Mouse (Mus musculus): ENCODE data around the gene Ptpn6. TPM values are rescaled to one million over a fixed set of nuclear protein-coding genes. Genes with fewer than 3 reads are reported as not detected.

Ptpn6 gene
- polyA plus RNA-seq, 1 experiment from 2014 or later: 31.3 TPM

GRCm38 (mm10) chr6:124770013-124770412 lies 31.5 kb upstream of the Ptpn6 start:
- 29% methylated on average over 7 of the region's 7 CpGs for WGBS
- H3K9ac ChIP-seq (ENCODE audit: low read length): peak overlapping the region; percentile 75
- H3K4me2 ChIP-seq (ENCODE audit: low read depth, low read length): peak overlapping the region; percentile 99
- no peak overlapping the region for H3K27ac ChIP-seq (ENCODE audit: low read length)
- peak overlapping the region; percentile 66 for H3K4me3 ChIP-seq (ENCODE audit: low read length)
- peaks cover 8% of the 10 kb centered on the region for H3K4me1 ChIP-seq (ENCODE audit: control insufficient read depth, insufficient read depth, low read length)
- no peaks in the 10 kb centered on the region for H3K36me3 ChIP-seq (ENCODE audit: control insufficient read depth, insufficient read depth)
- no peaks in the 10 kb centered on the region; the same call in 1 of the 2 replicates for H3K27me3 ChIP-seq (ENCODE audit: control insufficient read depth, insufficient read depth, low read length)
- no peak for ATAC-seq (replicated peaks; ENCODE audit: extremely low read depth, insufficient read depth, low FRiP score)
- no peaks in the 10 kb centered on the region for H3K9me3 ChIP-seq (replicated peaks; ENCODE audit: control insufficient read depth, low read length)

- Histone ChIP-seq H3K4me3 (ENCODE audit: low read length) (peak within 1 kb of the TSS; percentile 66), H3K4me1 (ENCODE audit: control insufficient read depth, insufficient read depth, low read length) (peaks cover 8% of the 10 kb centered on the region), H3K36me3 (ENCODE audit: control insufficient read depth, insufficient read depth) (no peaks in the 10 kb centered on the region), H3K27me3 (ENCODE audit: control insufficient read depth, insufficient read depth, low read length) (no peaks in the 10 kb centered on the region; the same call in 1 of the 2 replicates), H3K4me2 (ENCODE audit: low read depth, low read length) (peak within 1 kb of the TSS; percentile 99), H3K9me3 (replicated peaks; ENCODE audit: control insufficient read depth, low read length) (no peaks in the 10 kb centered on the region), H3K27ac (ENCODE audit: low read length) (no peak within 1 kb of the TSS; the same call in 1 of the 2 replicates), H3K9ac (ENCODE audit: low read length) (peak within 1 kb of the TSS; percentile 75)
- WGBS: 2% methylated on average over 50 of the region's 54 CpGs
- peak; percentile 81 for ATAC-seq (replicated peaks; ENCODE audit: extremely low read depth, insufficient read depth, low FRiP score)
These were observed 30.7 kb upstream of the Ptpn6 start, which contains the start of gene Eno2 for GRCm38 (mm10) chr6:124769101-124769765. Eno2 (minus strand) TSS chr6:124769673.

- WGBS: 7% methylated on average over 9 of the region's 9 CpGs
- Histone ChIP-seq H3K36me3 (ENCODE audit: control insufficient read depth, insufficient read depth) (no peaks in the 10 kb centered on the region), H3K27me3 (ENCODE audit: control insufficient read depth, insufficient read depth, low read length) (no peaks in the 10 kb centered on the region; the same call in 1 of the 2 replicates), H3K9ac (ENCODE audit: low read length) (peak overlapping the region; percentile 75; the same call in 1 of the 2 replicates), H3K4me2 (ENCODE audit: low read depth, low read length) (peak overlapping the region; percentile 99), H3K4me3 (ENCODE audit: low read length) (peak overlapping the region; percentile 66), H3K27ac (ENCODE audit: low read length) (no peak overlapping the region), H3K4me1 (ENCODE audit: control insufficient read depth, insufficient read depth, low read length) (peaks cover 8% of the 10 kb centered on the region), H3K9me3 (replicated peaks; ENCODE audit: control insufficient read depth, low read length) (no peaks in the 10 kb centered on the region)
- no peak for ATAC-seq (replicated peaks; ENCODE audit: extremely low read depth, insufficient read depth, low FRiP score)
These were observed 30.2 kb upstream of the Ptpn6 start for GRCm38 (mm10) chr6:124768704-124769044.

- no peaks in the 10 kb centered on the region for H3K36me3 ChIP-seq (ENCODE audit: control insufficient read depth, insufficient read depth)
- H3K4me1 ChIP-seq (ENCODE audit: control insufficient read depth, insufficient read depth, low read length): peaks cover 8% of the 10 kb centered on the region
- 34% methylated on average over 19 of the region's 19 CpGs for WGBS
- H3K4me3 ChIP-seq (ENCODE audit: low read length): no peak overlapping the region; the same call in 1 of the 2 replicates
- H3K4me2 ChIP-seq (ENCODE audit: low read depth, low read length): peak overlapping the region; percentile 99
- no peaks in the 10 kb centered on the region; the same call in 1 of the 2 replicates for H3K27me3 ChIP-seq (ENCODE audit: control insufficient read depth, insufficient read depth, low read length)
- H3K9me3 ChIP-seq (replicated peaks; ENCODE audit: control insufficient read depth, low read length): no peaks in the 10 kb centered on the region
- H3K27ac ChIP-seq (ENCODE audit: low read length): no peak overlapping the region
- 0 out of 2 replicates have a peak, but pooled peaks have one; percentile 34 for ATAC-seq (replicated peaks; ENCODE audit: extremely low read depth, insufficient read depth, low FRiP score)
- no peak overlapping the region for H3K9ac ChIP-seq (ENCODE audit: low read length)
These were observed 29.6 kb upstream of the Ptpn6 start for GRCm38 (mm10) chr6:124767920-124768703.

- no peak for ATAC-seq (replicated peaks; ENCODE audit: extremely low read depth, insufficient read depth, low FRiP score)
- Histone ChIP-seq H3K9me3 (replicated peaks; ENCODE audit: control insufficient read depth, low read length) (no peaks in the 10 kb centered on the region), H3K9ac (ENCODE audit: low read length) (no peak overlapping the region), H3K36me3 (ENCODE audit: control insufficient read depth, insufficient read depth) (no peaks in the 10 kb centered on the region), H3K4me1 (ENCODE audit: control insufficient read depth, insufficient read depth, low read length) (peaks cover 8% of the 10 kb centered on the region), H3K4me3 (ENCODE audit: low read length) (no peak overlapping the region), H3K27me3 (ENCODE audit: control insufficient read depth, insufficient read depth, low read length) (no peaks in the 10 kb centered on the region; the same call in 1 of the 2 replicates), H3K4me2 (ENCODE audit: low read depth, low read length) (no peak overlapping the region), H3K27ac (ENCODE audit: low read length) (no peak overlapping the region)
- 53% methylated on average over 4 of the region's 4 CpGs for WGBS
These were observed 29.0 kb upstream of the Ptpn6 start for GRCm38 (mm10) chr6:124767536-124767919.

- peaks cover 8% of the 10 kb centered on the region for H3K4me1 ChIP-seq (ENCODE audit: control insufficient read depth, insufficient read depth, low read length)
- no peak overlapping the region for H3K4me3 ChIP-seq (ENCODE audit: low read length)
- no peak for ATAC-seq (replicated peaks; ENCODE audit: extremely low read depth, insufficient read depth, low FRiP score)
- no peaks in the 10 kb centered on the region; the same call in 1 of the 2 replicates for H3K27me3 ChIP-seq (ENCODE audit: control insufficient read depth, insufficient read depth, low read length)
- no peak overlapping the region for H3K27ac ChIP-seq (ENCODE audit: low read length)
- no peaks in the 10 kb centered on the region for H3K36me3 ChIP-seq (ENCODE audit: control insufficient read depth, insufficient read depth)
- no peak overlapping the region for H3K4me2 ChIP-seq (ENCODE audit: low read depth, low read length)
- H3K9ac ChIP-seq (ENCODE audit: low read length): no peak overlapping the region
- WGBS: 85% methylated on average over 7 of the region's 7 CpGs
- H3K9me3 ChIP-seq (replicated peaks; ENCODE audit: control insufficient read depth, low read length): no peaks in the 10 kb centered on the region
These were observed 27.4 kb upstream of the Ptpn6 start for GRCm38 (mm10) chr6:124765951-124766350.

GRCm38 (mm10) chr6:124759259-124759658 lies 20.7 kb upstream of the Ptpn6 start:
- peaks cover 32% of the 10 kb centered on the region for H3K4me1 ChIP-seq (ENCODE audit: control insufficient read depth, insufficient read depth, low read length)
- H3K27ac ChIP-seq (ENCODE audit: low read length): peak overlapping the region; percentile 96
- no peaks in the 10 kb centered on the region for H3K36me3 ChIP-seq (ENCODE audit: control insufficient read depth, insufficient read depth)
- H3K27me3 ChIP-seq (ENCODE audit: control insufficient read depth, insufficient read depth, low read length): no peaks in the 10 kb centered on the region
- H3K9ac ChIP-seq (ENCODE audit: low read length): peak overlapping the region; percentile 94
- ATAC-seq (replicated peaks; ENCODE audit: extremely low read depth, insufficient read depth, low FRiP score): peak; percentile 17; the same call in 1 of the 2 replicates
- 0 out of 2 replicates have a peak overlapping the region, but pooled peaks have one; percentile 11 for H3K4me3 ChIP-seq (ENCODE audit: low read length)
- H3K9me3 ChIP-seq (replicated peaks; ENCODE audit: control insufficient read depth, low read length): no peaks in the 10 kb centered on the region
- 7% methylated on average over 5 of the region's 5 CpGs for WGBS
- H3K4me2 ChIP-seq (ENCODE audit: low read depth, low read length): peak overlapping the region; percentile 67

- no peaks in the 10 kb centered on the region for H3K9me3 ChIP-seq (replicated peaks; ENCODE audit: control insufficient read depth, low read length)
- H3K4me3 ChIP-seq (ENCODE audit: low read length): 0 out of 2 replicates have a peak overlapping the region, but pooled peaks have one; percentile 11
- peaks cover 37% of the 10 kb centered on the region for H3K4me1 ChIP-seq (ENCODE audit: control insufficient read depth, insufficient read depth, low read length)
- no peak for ATAC-seq (replicated peaks; ENCODE audit: extremely low read depth, insufficient read depth, low FRiP score)
- peak overlapping the region; percentile 96 for H3K27ac ChIP-seq (ENCODE audit: low read length)
- H3K36me3 ChIP-seq (ENCODE audit: control insufficient read depth, insufficient read depth): no peaks in the 10 kb centered on the region
- peak overlapping the region; percentile 67 for H3K4me2 ChIP-seq (ENCODE audit: low read depth, low read length)
- no peaks in the 10 kb centered on the region for H3K27me3 ChIP-seq (ENCODE audit: control insufficient read depth, insufficient read depth, low read length)
- peak overlapping the region; percentile 94 for H3K9ac ChIP-seq (ENCODE audit: low read length)
- 51% methylated on average over 2 of the region's 2 CpGs for WGBS
These were observed 20.3 kb upstream of the Ptpn6 start for GRCm38 (mm10) chr6:124758849-124759232.

Measured in heart, embryonic 16.5 days (tissue).